Mouse (Mus musculus) myocyte (in vitro differentiated cells): ENCODE data around the gene Ticrr.

ENCODE experiments used
- MAX ChIP-seq: IDR thresholded peaks from one replicate; pipeline ENCODE4 v1.6.1; 2011; ENCODE audit warnings: low read depth, mild to moderate bottlenecking, control low read depth
- POLR2A ChIP-seq: IDR thresholded peaks from one replicate; pipeline ENCODE4 v1.6.1; 2011; ENCODE audit warnings: low read depth, mild to moderate bottlenecking, control low read depth, moderate library complexity; ENCODE audit not compliant: insufficient read length
- POLR2AphosphoS2 ChIP-seq: IDR thresholded peaks from one replicate; pipeline ENCODE4 v1.6.1; 2011; ENCODE audit warnings: low read depth, control low read depth; ENCODE audit not compliant: insufficient read length
- TCF12 ChIP-seq: IDR thresholded peaks from one replicate; pipeline ENCODE4 v1.6.1; 2011; ENCODE audit warnings: mild to moderate bottlenecking, control low read depth; ENCODE audit not compliant: poor library complexity, insufficient read depth, severe bottlenecking
- TCF3 ChIP-seq: IDR thresholded peaks from one replicate; pipeline ENCODE4 v1.6.1; 2011; ENCODE audit warnings: low read depth, control low read depth; ENCODE audit not compliant: insufficient read length

DNA sequence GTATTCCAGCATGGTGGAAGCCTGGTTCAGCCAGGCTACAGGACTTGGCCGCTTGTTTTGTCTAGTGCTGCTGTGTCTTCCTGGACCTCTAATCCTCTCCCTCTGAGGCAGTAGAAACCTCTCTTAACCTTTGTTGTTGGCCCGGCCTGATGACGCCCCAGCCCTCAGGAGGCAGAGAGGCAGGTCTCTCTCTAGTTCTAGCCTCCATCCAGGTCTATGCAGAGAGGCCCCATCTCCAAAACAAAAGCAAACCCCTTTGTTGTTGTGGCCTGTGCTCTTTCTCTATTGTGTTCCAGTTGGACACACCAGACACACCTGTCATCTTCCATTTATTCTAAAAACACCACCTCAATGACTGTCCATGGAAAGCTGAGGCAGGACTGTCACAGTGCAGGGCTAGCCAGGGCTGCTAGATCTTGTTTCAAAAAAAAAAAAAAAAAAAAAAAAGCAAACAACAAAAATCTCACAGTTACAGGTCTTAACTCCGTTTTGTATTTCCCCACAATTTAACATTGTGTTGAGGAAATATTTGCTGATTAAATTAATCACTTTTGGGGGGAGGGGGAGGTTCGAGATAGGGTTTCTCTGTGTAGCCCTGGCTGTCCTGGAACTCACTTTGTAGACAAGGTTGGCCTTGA is 1.4 kb downstream of the Ticrr start:
- TF ChIP-seq POLR2A (no peak), TCF3 (no peak), POLR2AphosphoS2 (no peak), TCF12 (no peak), MAX (no peak)
